Mouse (Mus musculus): ENCODE data around the gene Tlcd1. TPM values are rescaled to one million over a fixed set of nuclear protein-coding genes. Genes with fewer than 3 reads are reported as not detected.

Tlcd1 gene
- polyA plus RNA-seq, 1 experiment from 2014 or later = 39.9 TPM

DNA sequence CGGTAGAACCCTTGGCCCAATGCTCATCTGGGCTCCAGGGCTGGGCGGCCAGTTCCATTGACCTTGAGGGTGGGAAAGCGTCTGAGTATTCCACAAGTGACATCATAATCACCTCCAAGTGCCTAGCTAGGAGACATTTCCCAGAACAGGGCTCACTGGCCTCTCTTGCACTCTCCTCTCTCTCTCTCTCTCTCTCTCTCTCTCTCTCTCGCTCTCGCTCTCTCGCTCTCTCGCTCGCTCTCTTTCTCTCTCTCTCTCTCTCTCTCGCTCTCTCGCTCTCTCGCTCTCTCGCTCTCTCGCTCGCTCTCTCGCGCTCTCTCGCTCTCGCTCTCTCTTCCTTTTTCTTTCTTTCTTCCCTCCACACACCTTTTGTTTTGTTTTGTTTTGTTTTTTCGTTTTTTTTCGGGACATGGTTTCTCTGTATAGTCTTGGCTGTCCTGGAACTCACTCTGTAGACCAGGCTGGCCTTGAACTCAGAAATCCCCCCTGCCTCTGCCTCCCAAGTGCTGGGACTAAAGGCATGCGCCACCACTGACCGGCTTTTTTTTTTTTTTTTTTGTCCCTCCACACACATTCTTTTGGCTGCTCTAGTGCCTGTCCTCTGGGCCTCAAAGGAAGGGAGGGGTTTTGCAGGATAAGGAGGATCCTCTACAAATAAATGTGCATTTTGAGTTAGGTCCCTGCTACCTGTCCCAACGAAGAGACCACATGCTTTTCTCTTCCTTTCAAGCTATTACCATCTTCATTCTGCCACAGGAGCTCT lies 18.8 kb downstream of the Tlcd1 start:
- peaks cover 13% of the 10 kb centered on the region for H3K4me1 ChIP-seq (ENCODE audit: control insufficient read depth, low read depth, low read length)
- peak overlapping the region; percentile 61 for H3K9ac ChIP-seq (ENCODE audit: low read depth, low read length)
- H3K36me3 ChIP-seq (ENCODE audit: control insufficient read depth, insufficient read depth) = no peaks in the 10 kb centered on the region
- 61% methylated on average over 23 of the region's 23 CpGs for WGBS (ENCODE audit: insufficient replicate concordance)
- H3K9me3 ChIP-seq (replicated peaks; ENCODE audit: control insufficient read depth, low read length) = no peaks in the 10 kb centered on the region
- H3K4me2 ChIP-seq (ENCODE audit: low read depth, low read length) = peak overlapping the region; percentile 88
- peak overlapping the region; percentile 68 for H3K4me3 ChIP-seq (ENCODE audit: low read depth, low read length)
- H3K27me3 ChIP-seq (ENCODE audit: control insufficient read depth, insufficient read depth, low read depth, low read length) = peaks cover 15% of the 10 kb centered on the region
- ATAC-seq (ENCODE audit: low read depth) = no peak
- no peak overlapping the region for H3K27ac ChIP-seq (ENCODE audit: low read length)

GRCm38 (mm10) chr11:78202372-78202771 lies 25.9 kb downstream of the Tlcd1 start:
- no peak overlapping the region for H3K4me2 ChIP-seq (ENCODE audit: low read depth, low read length)
- H3K27me3 ChIP-seq (ENCODE audit: control insufficient read depth, insufficient read depth, low read depth, low read length) = no peaks in the 10 kb centered on the region
- no peak overlapping the region for H3K9ac ChIP-seq (ENCODE audit: low read depth, low read length)
- ATAC-seq (ENCODE audit: low read depth) = no peak
- H3K4me1 ChIP-seq (ENCODE audit: control insufficient read depth, low read depth, low read length) = no peaks in the 10 kb centered on the region
- H3K9me3 ChIP-seq (replicated peaks; ENCODE audit: control insufficient read depth, low read length) = no peaks in the 10 kb centered on the region
- no peak overlapping the region for H3K4me3 ChIP-seq (ENCODE audit: low read depth, low read length)
- peaks cover 10% of the 10 kb centered on the region for H3K36me3 ChIP-seq (ENCODE audit: control insufficient read depth, insufficient read depth)
- WGBS (ENCODE audit: insufficient replicate concordance) = 67% methylated on average over 3 of the region's 3 CpGs
- H3K27ac ChIP-seq (ENCODE audit: low read length) = no peak overlapping the region

GRCm38 (mm10) chr11:78204287-78204686 lies 27.8 kb downstream of the Tlcd1 start:
- H3K27ac ChIP-seq (ENCODE audit: low read length) = no peak overlapping the region

GRCm38 (mm10) chr11:78205361-78206206 lies 29.1 kb downstream of the Tlcd1 start:
- Histone ChIP-seq H3K4me2 (ENCODE audit: low read depth, low read length) (no peak overlapping the region), H3K27ac (ENCODE audit: low read length) (no peak overlapping the region), H3K4me1 (ENCODE audit: control insufficient read depth, low read depth, low read length) (no peaks in the 10 kb centered on the region), H3K9me3 (replicated peaks; ENCODE audit: control insufficient read depth, low read length) (no peaks in the 10 kb centered on the region), H3K9ac (ENCODE audit: low read depth, low read length) (no peak overlapping the region), H3K27me3 (ENCODE audit: control insufficient read depth, insufficient read depth, low read depth, low read length) (no peaks in the 10 kb centered on the region), H3K4me3 (ENCODE audit: low read depth, low read length) (no peak overlapping the region), H3K36me3 (ENCODE audit: control insufficient read depth, insufficient read depth) (peaks cover 33% of the 10 kb centered on the region)
- WGBS (ENCODE audit: insufficient replicate concordance) = 66% methylated on average over 13 of the region's 13 CpGs
- ATAC-seq (ENCODE audit: low read depth) = no peak

More at GRCm38 (mm10) chr11:78204287-78204686, 27.8 kb downstream of the Tlcd1 start:
- H3K9me3 ChIP-seq (replicated peaks; ENCODE audit: control insufficient read depth, low read length) = no peaks in the 10 kb centered on the region
- no peak overlapping the region for H3K4me3 ChIP-seq (ENCODE audit: low read depth, low read length)
- H3K36me3 ChIP-seq (ENCODE audit: control insufficient read depth, insufficient read depth) = peaks cover 28% of the 10 kb centered on the region
- WGBS (ENCODE audit: insufficient replicate concordance) = 71% methylated on average over 6 of the region's 6 CpGs
- H3K9ac ChIP-seq (ENCODE audit: low read depth, low read length) = no peak overlapping the region
- no peaks in the 10 kb centered on the region for H3K4me1 ChIP-seq (ENCODE audit: control insufficient read depth, low read depth, low read length)
- H3K4me2 ChIP-seq (ENCODE audit: low read depth, low read length) = no peak overlapping the region
- H3K27me3 ChIP-seq (ENCODE audit: control insufficient read depth, insufficient read depth, low read depth, low read length) = no peaks in the 10 kb centered on the region
- ATAC-seq (ENCODE audit: low read depth) = no peak

- Histone ChIP-seq H3K4me1 (ENCODE audit: control insufficient read depth, low read depth, low read length) (no peaks in the 10 kb centered on the region), H3K4me2 (ENCODE audit: low read depth, low read length) (no peak overlapping the region), H3K36me3 (ENCODE audit: control insufficient read depth, insufficient read depth) (peaks cover 46% of the 10 kb centered on the region), H3K27me3 (ENCODE audit: control insufficient read depth, insufficient read depth, low read depth, low read length) (no peaks in the 10 kb centered on the region), H3K9me3 (replicated peaks; ENCODE audit: control insufficient read depth, low read length) (no peaks in the 10 kb centered on the region), H3K4me3 (ENCODE audit: low read depth, low read length) (no peak overlapping the region), H3K9ac (ENCODE audit: low read depth, low read length) (no peak overlapping the region), H3K27ac (ENCODE audit: low read length) (no peak overlapping the region)
- ATAC-seq (ENCODE audit: low read depth) = no peak
- 82% methylated on average over 7 of the region's 7 CpGs for WGBS (ENCODE audit: insufficient replicate concordance)
Observed at GRCm38 (mm10) chr11:78207190-78207589, 30.7 kb downstream of the Tlcd1 start.

DNA sequence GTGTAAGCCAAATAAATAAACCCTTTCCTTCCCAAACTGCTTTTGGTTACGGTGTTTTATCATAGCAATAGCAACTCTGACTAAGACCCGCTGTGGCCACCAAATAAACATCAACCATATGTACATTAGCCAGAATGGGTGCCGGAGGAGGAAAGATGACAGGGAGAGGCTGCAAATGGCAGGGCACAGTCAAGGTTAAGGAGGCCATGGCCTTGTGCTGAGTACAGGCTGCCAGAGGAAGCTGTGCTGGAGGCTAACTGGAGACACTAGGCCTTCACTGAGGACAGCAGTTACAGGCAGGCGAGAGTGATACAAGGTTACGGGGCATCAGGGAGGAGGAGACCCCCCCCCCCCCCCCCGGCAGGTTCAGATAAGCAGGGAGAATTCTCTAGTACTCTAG lies 33.4 kb downstream of the Tlcd1 start:
- peaks cover 66% of the 10 kb centered on the region for H3K36me3 ChIP-seq (ENCODE audit: control insufficient read depth, insufficient read depth)
- no peaks in the 10 kb centered on the region for H3K4me1 ChIP-seq (ENCODE audit: control insufficient read depth, low read depth, low read length)
- H3K27ac ChIP-seq (ENCODE audit: low read length) = no peak overlapping the region
- no peak overlapping the region for H3K9ac ChIP-seq (ENCODE audit: low read depth, low read length)
- H3K27me3 ChIP-seq (ENCODE audit: control insufficient read depth, insufficient read depth, low read depth, low read length) = no peaks in the 10 kb centered on the region
- no peak overlapping the region for H3K4me2 ChIP-seq (ENCODE audit: low read depth, low read length)
- no peak for ATAC-seq (ENCODE audit: low read depth)
- no peaks in the 10 kb centered on the region for H3K9me3 ChIP-seq (replicated peaks; ENCODE audit: control insufficient read depth, low read length)
- no peak overlapping the region for H3K4me3 ChIP-seq (ENCODE audit: low read depth, low read length)
- 76% methylated on average over 6 of the region's 6 CpGs for WGBS (ENCODE audit: insufficient replicate concordance)

DNA sequence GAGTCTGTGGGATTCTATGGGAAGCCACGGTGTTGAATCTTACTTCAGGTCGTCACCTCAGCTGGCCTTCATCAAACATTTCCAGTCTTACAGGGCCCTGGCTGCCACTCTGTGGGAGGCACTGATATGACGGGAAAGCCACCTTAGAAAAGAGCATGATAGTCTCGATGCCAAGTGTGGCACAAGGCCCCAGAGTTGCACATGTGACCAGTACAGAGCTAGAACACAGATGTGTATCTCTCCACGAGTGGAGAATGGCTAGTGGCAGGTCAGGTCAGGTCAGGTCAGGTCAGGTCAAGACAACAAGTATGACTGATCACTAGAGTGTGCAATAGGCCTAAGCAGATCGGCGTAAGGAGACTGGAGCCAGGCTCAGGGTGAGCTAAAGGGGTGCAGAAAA lies 34.1 kb downstream of the Tlcd1 start:
- H3K9ac ChIP-seq (ENCODE audit: low read depth, low read length) = no peak overlapping the region
- H3K4me2 ChIP-seq (ENCODE audit: low read depth, low read length) = no peak overlapping the region
- no peaks in the 10 kb centered on the region for H3K4me1 ChIP-seq (ENCODE audit: control insufficient read depth, low read depth, low read length)
- no peaks in the 10 kb centered on the region for H3K27me3 ChIP-seq (ENCODE audit: control insufficient read depth, insufficient read depth, low read depth, low read length)
- no peaks in the 10 kb centered on the region for H3K9me3 ChIP-seq (replicated peaks; ENCODE audit: control insufficient read depth, low read length)
- H3K27ac ChIP-seq (ENCODE audit: low read length) = no peak overlapping the region
- H3K4me3 ChIP-seq (ENCODE audit: low read depth, low read length) = no peak overlapping the region
- peaks cover 73% of the 10 kb centered on the region for H3K36me3 ChIP-seq (ENCODE audit: control insufficient read depth, insufficient read depth)
- no peak for ATAC-seq (ENCODE audit: low read depth)
- WGBS (ENCODE audit: insufficient replicate concordance) = 75% methylated on average over 7 of the region's 7 CpGs

- Histone ChIP-seq H3K4me1 (ENCODE audit: control insufficient read depth, low read depth, low read length) (no peaks in the 10 kb centered on the region), H3K36me3 (ENCODE audit: control insufficient read depth, insufficient read depth) (peaks cover 80% of the 10 kb centered on the region), H3K27me3 (ENCODE audit: control insufficient read depth, insufficient read depth, low read depth, low read length) (no peaks in the 10 kb centered on the region), H3K9me3 (replicated peaks; ENCODE audit: control insufficient read depth, low read length) (no peaks in the 10 kb centered on the region), H3K4me2 (ENCODE audit: low read depth, low read length) (no peak overlapping the region), H3K4me3 (ENCODE audit: low read depth, low read length) (no peak overlapping the region), H3K27ac (ENCODE audit: low read length) (no peak overlapping the region), H3K9ac (ENCODE audit: low read depth, low read length) (no peak overlapping the region)
- ATAC-seq (ENCODE audit: low read depth) = no peak
- 82% methylated on average over 5 of the region's 5 CpGs for WGBS (ENCODE audit: insufficient replicate concordance)
Observed at GRCm38 (mm10) chr11:78211513-78211912, 35.0 kb downstream of the Tlcd1 start.

Data from liver, embryonic 16.5 days (tissue).